Mouse (Mus musculus) stomach, embryonic 15.5 days (tissue): ENCODE results near the gene Slc8b1. TPM values are rescaled to one million over a fixed set of nuclear protein-coding genes. Genes with fewer than 3 reads are reported as not detected.
A peak's percentile ranks its signal among the peaks of the same experiment; 100 is the strongest.

ENCODE experiments used
- ATAC-seq: fragments of 200-750 bp; cut with Nextera tagmentation; 2 replicates; pipeline ENCODE4 v1.8.0; 2017; ENCODE audit warnings: low read depth, moderate number of reproducible peaks, moderate TSS enrichment; ENCODE audit not compliant: insufficient read depth, low FRiP score
- H3K27ac ChIP-seq: fragments of 300-500 bp; sonication (generic); 2 replicates; pipeline ENCODE4 v1.5.1; 2015; ENCODE audit warnings: mild to moderate bottlenecking, inconsistent platforms
- H3K27me3 ChIP-seq: fragments of 300-500 bp; sonication (generic); replicated peaks from 2 replicates; pipeline ENCODE4 v1.6.1; 2015; ENCODE audit warnings: inconsistent platforms
- H3K36me3 ChIP-seq: fragments of 300-500 bp; sonication (generic); 2 replicates; pipeline ENCODE4 v1.6.1; 2015; ENCODE audit warnings: inconsistent platforms
- H3K4me1 ChIP-seq: fragments of 300-500 bp; sonication (generic); 2 replicates; pipeline ENCODE4 v1.6.1; 2015; ENCODE audit warnings: inconsistent platforms
- H3K4me2 ChIP-seq: fragments of 300-500 bp; sonication (generic); 2 replicates; pipeline ENCODE4 v1.6.1; 2015; ENCODE audit warnings: mild to moderate bottlenecking, inconsistent platforms
- H3K4me3 ChIP-seq: fragments of 300-500 bp; sonication (generic); replicated peaks from 2 replicates; pipeline ENCODE4 v1.5.1; 2015; ENCODE audit warnings: inconsistent platforms
- H3K9ac ChIP-seq: fragments of 300-500 bp; sonication (generic); 2 replicates; pipeline ENCODE4 v1.6.1; 2015; ENCODE audit warnings: inconsistent platforms
- H3K9me3 ChIP-seq: fragments of 300-500 bp; sonication (generic); 2 replicates; pipeline ENCODE4 v1.6.1; 2016; ENCODE audit warnings: inconsistent platforms
- WGBS: fragments of 180-500 bp; shearing (Covaris S2); methylation state at CpG from one replicate; pipeline ENCODE4 v1.1.7; 2015; 5-methylcytosine and 5-hydroxymethylcytosine counted together
- polyA plus RNA-seq: library from polyadenylated mRNA; unstranded; fragments of >200 nt; fragmentation: Nextera tagmentation; extraction: Ambion mirVana; gene quantifications from 2 replicates; pipeline ENCODE4 v1.2.1, GENCODE M21; 2015

Slc8b1 gene
- polyA plus RNA-seq, 1 experiment from 2014 or later: 8.3 TPM

GRCm38 (mm10) chr5:120562956-120563913, 52.3 kb downstream of the Slc8b1 start:
- H3K9me3 ChIP-seq: no peaks in the 10 kb centered on the region
- ATAC-seq: peak; percentile 63
- no peaks in the 10 kb centered on the region for H3K36me3 ChIP-seq
- peaks cover 70% of the 10 kb centered on the region for H3K4me1 ChIP-seq
- no peaks in the 10 kb centered on the region for H3K27me3 ChIP-seq
- no peak overlapping the region for H3K4me3 ChIP-seq
- 31% methylated on average over 28 of the region's 28 CpGs for WGBS
- H3K27ac ChIP-seq: peak overlapping the region; percentile 93
- H3K4me2 ChIP-seq: peak overlapping the region; percentile 40
- no peak overlapping the region for H3K9ac ChIP-seq

DNA sequence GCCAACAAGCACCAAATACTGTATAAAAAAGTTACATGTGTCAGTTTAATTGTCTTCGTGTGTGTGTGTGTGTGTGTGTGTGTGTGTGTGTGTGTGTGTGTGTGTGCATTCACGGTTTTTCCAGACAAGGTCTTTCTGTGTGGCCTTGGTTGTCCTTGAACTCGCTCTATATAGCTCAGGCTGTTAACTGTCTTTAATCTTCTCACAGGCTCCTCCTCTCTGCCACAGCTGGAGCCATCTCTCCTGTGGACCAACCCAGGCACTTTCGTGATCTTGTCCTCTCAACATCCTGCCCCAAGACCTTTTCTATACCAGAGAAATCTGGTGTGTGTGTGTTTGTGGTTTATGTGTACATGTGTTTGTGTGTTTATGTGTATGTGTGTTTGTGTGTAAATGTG, 52.9 kb downstream of the Slc8b1 start:
- Histone ChIP-seq H3K27ac (peak overlapping the region; percentile 93; the same call in 1 of the 2 replicates), H3K36me3 (no peaks in the 10 kb centered on the region), H3K27me3 (no peaks in the 10 kb centered on the region), H3K4me3 (no peak overlapping the region), H3K4me2 (no peak overlapping the region), H3K4me1 (peaks cover 76% of the 10 kb centered on the region), H3K9me3 (no peaks in the 10 kb centered on the region), H3K9ac (no peak overlapping the region)
- 23% methylated on average over 4 of the region's 4 CpGs for WGBS
- ATAC-seq: no peak

GRCm38 (mm10) chr5:120565171-120565905, 54.4 kb downstream of the Slc8b1 start:
- Histone ChIP-seq H3K9ac (no peak overlapping the region), H3K4me3 (no peak overlapping the region), H3K9me3 (no peaks in the 10 kb centered on the region), H3K4me1 (peaks cover 79% of the 10 kb centered on the region), H3K27me3 (no peaks in the 10 kb centered on the region), H3K27ac (peak overlapping the region; percentile 77), H3K4me2 (no peak overlapping the region), H3K36me3 (no peaks in the 10 kb centered on the region)
- no peak for ATAC-seq
- 43% methylated on average over 15 of the region's 15 CpGs for WGBS

- H3K9ac ChIP-seq: no peak overlapping the region
- no peak for ATAC-seq
- H3K36me3 ChIP-seq: no peaks in the 10 kb centered on the region
- peaks cover 80% of the 10 kb centered on the region for H3K4me1 ChIP-seq
- H3K4me2 ChIP-seq: no peak overlapping the region
- peak overlapping the region; percentile 77 for H3K27ac ChIP-seq
- no peaks in the 10 kb centered on the region for H3K27me3 ChIP-seq
- 62% methylated on average over 5 of the region's 5 CpGs for WGBS
- H3K9me3 ChIP-seq: no peaks in the 10 kb centered on the region
- no peak overlapping the region for H3K4me3 ChIP-seq
Measured at GRCm38 (mm10) chr5:120566101-120566500, 55.1 kb downstream of the Slc8b1 start.

- H3K9ac ChIP-seq: no peak overlapping the region
- H3K4me3 ChIP-seq: no peak overlapping the region
- no peaks in the 10 kb centered on the region for H3K36me3 ChIP-seq
- ATAC-seq: no peak
- H3K4me2 ChIP-seq: no peak overlapping the region
- H3K4me1 ChIP-seq: peaks cover 84% of the 10 kb centered on the region
- no peaks in the 10 kb centered on the region for H3K27me3 ChIP-seq
- 62% methylated on average over 9 of the region's 9 CpGs for WGBS
- H3K27ac ChIP-seq: peak overlapping the region; percentile 77
- no peaks in the 10 kb centered on the region for H3K9me3 ChIP-seq
Measured at GRCm38 (mm10) chr5:120566681-120567252, 55.8 kb downstream of the Slc8b1 start.

DNA sequence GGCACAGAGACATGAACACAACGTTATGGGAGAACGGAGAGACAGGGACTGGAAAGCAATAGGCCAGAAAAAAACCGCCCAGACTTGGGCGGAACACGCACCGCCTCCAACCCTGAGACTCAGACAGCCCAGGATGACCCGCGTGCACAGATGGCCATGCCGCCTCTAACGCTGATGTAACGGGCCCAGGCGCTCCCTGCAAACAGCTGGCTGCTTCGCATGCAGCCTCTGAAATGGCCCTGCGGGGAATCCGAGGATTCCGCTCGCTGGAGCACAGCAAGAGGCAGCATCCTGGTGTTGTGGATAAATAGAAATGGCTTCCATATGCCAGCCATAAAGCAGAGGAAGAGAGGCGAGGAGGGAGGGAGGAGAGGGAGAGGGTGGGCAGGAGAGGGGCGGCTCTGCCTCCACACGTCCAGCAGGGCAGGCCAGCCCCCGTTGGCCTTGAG, 56.3 kb downstream of the Slc8b1 start:
- 38% methylated on average over 21 of the region's 21 CpGs for WGBS
- Histone ChIP-seq H3K9me3 (no peaks in the 10 kb centered on the region), H3K4me1 (peaks cover 85% of the 10 kb centered on the region), H3K27ac (peak overlapping the region; percentile 77), H3K36me3 (no peaks in the 10 kb centered on the region), H3K9ac (no peak overlapping the region), H3K27me3 (no peaks in the 10 kb centered on the region), H3K4me3 (no peak overlapping the region), H3K4me2 (no peak overlapping the region)
- ATAC-seq: no peak

- H3K9ac ChIP-seq: no peak overlapping the region
- no peak overlapping the region for H3K4me2 ChIP-seq
- WGBS: 63% methylated on average over 14 of the region's 14 CpGs
Measured at GRCm38 (mm10) chr5:120567761-120568211, 56.8 kb downstream of the Slc8b1 start.

GRCm38 (mm10) chr5:120568336-120568768, 57.4 kb downstream of the Slc8b1 start:
- ATAC-seq: no peak
- H3K4me1 ChIP-seq: peaks cover 80% of the 10 kb centered on the region

More at GRCm38 (mm10) chr5:120567761-120568211, 56.8 kb downstream of the Slc8b1 start:
- Histone ChIP-seq H3K27ac (peak overlapping the region; percentile 77), H3K9me3 (no peaks in the 10 kb centered on the region), H3K36me3 (no peaks in the 10 kb centered on the region), H3K4me3 (no peak overlapping the region), H3K4me1 (peaks cover 85% of the 10 kb centered on the region), H3K27me3 (no peaks in the 10 kb centered on the region)
- ATAC-seq: no peak

GRCm38 (mm10) chr5:120568964-120569363, 58.0 kb downstream of the Slc8b1 start:
- ATAC-seq: no peak
- Histone ChIP-seq H3K4me2 (no peak overlapping the region), H3K27ac (0 out of 2 replicates have a peak overlapping the region, but pooled peaks have one; percentile 77), H3K4me1 (peaks cover 75% of the 10 kb centered on the region), H3K9me3 (no peaks in the 10 kb centered on the region), H3K36me3 (no peaks in the 10 kb centered on the region), H3K9ac (no peak overlapping the region), H3K27me3 (no peaks in the 10 kb centered on the region), H3K4me3 (no peak overlapping the region)
- WGBS: 78% methylated on average over 4 of the region's 4 CpGs

More at GRCm38 (mm10) chr5:120568336-120568768, 57.4 kb downstream of the Slc8b1 start:
- Histone ChIP-seq H3K9me3 (no peaks in the 10 kb centered on the region), H3K4me2 (0 out of 2 replicates have a peak overlapping the region, but pooled peaks have one; percentile 2), H3K27me3 (no peaks in the 10 kb centered on the region), H3K36me3 (no peaks in the 10 kb centered on the region), H3K4me3 (no peak overlapping the region), H3K9ac (no peak overlapping the region), H3K27ac (peak overlapping the region; percentile 77; the same call in 1 of the 2 replicates)
- 46% methylated on average over 9 of the region's 9 CpGs for WGBS

DNA sequence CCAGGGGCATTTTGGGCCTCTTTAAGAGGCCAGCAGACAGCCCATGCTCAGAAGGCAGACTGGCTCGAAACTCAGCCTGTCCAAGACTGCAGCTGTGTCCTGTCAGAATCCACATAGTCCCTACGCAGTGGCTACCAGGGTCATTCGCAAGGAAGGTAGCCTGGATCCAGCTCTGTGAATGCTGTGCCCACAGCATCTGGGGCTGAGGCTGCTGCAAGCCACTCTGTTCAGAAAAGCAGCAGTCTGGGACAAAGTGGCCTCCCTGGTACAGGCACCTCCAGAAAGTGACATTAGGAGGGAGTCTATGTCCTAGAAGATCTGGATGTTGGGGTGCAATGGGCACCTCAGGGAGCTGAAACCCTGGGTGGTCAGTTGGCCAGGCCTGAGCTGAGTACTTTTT, 58.8 kb downstream of the Slc8b1 start:
- no peaks in the 10 kb centered on the region for H3K9me3 ChIP-seq
- 70% methylated on average over 3 of the region's 3 CpGs for WGBS
- no peak overlapping the region for H3K9ac ChIP-seq
- no peak overlapping the region for H3K4me2 ChIP-seq
- no peaks in the 10 kb centered on the region for H3K36me3 ChIP-seq
- H3K4me3 ChIP-seq: no peak overlapping the region
- H3K4me1 ChIP-seq: peaks cover 71% of the 10 kb centered on the region
- no peak overlapping the region for H3K27ac ChIP-seq
- H3K27me3 ChIP-seq: no peaks in the 10 kb centered on the region
- ATAC-seq: no peak

GRCm38 (mm10) chr5:120570289-120570897, 59.4 kb downstream of the Slc8b1 start:
- WGBS: 73% methylated on average over 11 of the region's 11 CpGs
- Histone ChIP-seq H3K27me3 (no peaks in the 10 kb centered on the region), H3K9me3 (no peaks in the 10 kb centered on the region), H3K4me3 (no peak overlapping the region), H3K36me3 (no peaks in the 10 kb centered on the region), H3K9ac (no peak overlapping the region), H3K27ac (peak overlapping the region; percentile 61; the same call in 1 of the 2 replicates), H3K4me1 (peaks cover 65% of the 10 kb centered on the region), H3K4me2 (no peak overlapping the region)
- ATAC-seq: no peak
